Mouse (Mus musculus): Measurements from ENCODE around the gene Gtf2h5.

Gene Gtf2h5

DNA sequence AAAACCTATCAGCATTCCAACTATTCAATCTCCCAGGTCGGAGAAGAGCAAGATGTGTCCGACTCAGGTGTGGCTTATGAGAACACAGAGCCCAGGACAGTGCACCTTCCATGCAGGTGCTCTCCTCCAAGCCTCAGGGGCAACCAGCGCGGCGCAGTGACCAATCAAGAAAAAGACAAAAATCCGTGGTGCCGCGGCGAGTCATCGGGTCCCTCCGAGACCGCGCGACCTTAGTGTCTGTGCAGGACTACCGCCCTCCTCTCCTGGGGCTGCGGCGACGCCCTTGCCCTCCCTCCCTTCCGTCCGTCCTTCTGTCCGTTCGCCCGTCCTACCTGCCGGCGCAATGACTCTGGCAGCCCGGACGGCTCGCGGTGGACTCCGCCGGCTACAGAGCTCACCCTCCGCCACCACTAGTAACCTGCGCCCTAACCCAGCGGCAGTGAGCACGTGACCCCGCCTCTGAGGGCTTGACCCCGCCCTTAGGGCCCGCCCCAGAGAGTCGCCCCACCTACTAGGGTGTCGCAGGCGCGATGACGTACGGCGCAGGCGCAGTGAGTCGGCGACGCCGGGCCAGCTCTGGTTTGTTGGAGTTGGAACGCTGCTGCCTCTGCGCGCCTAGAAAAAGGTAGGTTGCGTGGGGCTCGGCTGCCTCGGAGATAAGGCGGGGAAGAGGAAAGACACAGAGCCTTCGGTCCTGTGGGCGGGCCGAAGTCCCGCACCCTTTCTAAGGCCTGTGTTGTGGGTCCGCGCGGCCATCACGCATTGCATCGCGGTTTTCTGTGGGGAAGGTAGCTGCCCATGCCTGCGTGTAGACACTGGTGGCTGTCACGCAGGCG is at the start of gene Gtf2h5, which contains the start of gene Serac1:
TSS of gene Gtf2h5 (plus strand) at position 500 of the 836 bp plus-strand sequence.
TSS of gene Serac1 (minus strand) at position 455 of the 836 bp plus-strand sequence.
- peak; percentile 98 for DNase-seq (ENCODE audit: inconsistent ontology term)

GRCm38 (mm10) chr17:6035661-6036060 is 43.9 kb upstream of the Gtf2h5 start:
- DNase-seq (ENCODE audit: inconsistent ontology term): no peak

DNA sequence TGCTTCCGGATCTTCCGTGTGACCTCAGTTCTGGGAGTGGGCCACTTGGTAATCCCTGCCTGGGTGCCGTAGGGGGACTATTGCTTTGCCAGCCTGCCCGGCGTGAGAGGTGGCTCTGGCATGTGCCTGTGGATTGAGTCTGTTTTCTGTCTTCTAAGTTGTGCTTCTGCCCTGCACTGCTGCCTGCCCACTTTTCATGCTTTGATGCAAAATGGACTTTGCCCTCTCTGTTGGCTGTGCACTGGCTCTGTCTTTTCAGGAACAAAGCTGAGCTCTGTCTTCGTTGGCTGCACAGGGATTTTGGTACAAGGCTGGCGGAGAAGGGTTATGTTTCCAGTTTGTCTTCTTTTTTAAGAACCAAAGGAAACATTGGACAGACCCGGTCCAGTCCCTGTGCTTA is 43.1 kb upstream of the Gtf2h5 start:
- no peak for DNase-seq (ENCODE audit: inconsistent ontology term)

DNA sequence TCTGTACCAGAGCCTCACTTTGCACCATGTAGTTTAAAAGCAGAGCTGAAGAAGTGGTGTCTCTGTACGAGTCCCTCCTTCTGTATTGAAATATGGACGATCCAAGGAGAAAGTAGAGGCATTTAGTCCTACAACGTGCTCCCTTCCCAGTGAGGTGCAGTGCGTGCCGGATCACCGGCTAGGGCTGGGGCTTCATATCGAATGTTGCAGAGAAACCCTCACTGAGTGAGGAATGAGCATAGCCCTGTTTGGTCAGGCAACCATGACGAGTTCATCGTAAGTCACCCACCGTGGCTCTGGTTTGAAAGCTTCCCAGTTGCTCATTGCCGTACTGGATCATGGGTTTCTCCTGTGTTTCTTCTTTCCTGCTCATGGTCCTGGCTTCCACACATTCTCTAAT is 42.7 kb upstream of the Gtf2h5 start:
- DNase-seq (ENCODE audit: inconsistent ontology term): no peak

GRCm38 (mm10) chr17:6037507-6037906 is 42.1 kb upstream of the Gtf2h5 start:
- no peak for DNase-seq (ENCODE audit: inconsistent ontology term)

- DNase-seq (ENCODE audit: inconsistent ontology term): no peak
Observed at GRCm38 (mm10) chr17:6052801-6053200, 26.8 kb upstream of the Gtf2h5 start.

DNA sequence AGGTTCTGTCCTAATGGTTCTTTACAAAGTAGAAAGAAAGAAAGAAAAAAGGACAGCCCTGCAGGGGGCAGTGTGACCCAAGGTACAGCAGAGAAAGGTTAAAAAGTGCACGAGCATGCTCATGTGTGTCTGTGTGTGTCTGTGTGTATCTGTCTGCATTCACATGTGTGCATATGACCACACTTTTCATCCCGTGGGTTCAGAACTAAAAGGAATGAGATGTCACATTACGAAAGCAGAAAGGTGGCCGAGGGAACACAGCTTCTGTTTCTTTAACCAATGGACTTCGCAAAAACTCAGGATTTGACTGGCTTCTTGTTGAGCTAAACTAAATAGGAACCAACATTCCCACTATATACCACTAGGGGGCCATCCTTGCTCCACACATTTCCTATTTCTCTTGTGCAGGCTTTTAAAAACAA is 24.6 kb upstream of the Gtf2h5 start:
- DNase-seq (ENCODE audit: inconsistent ontology term): peak; percentile 62

DNA sequence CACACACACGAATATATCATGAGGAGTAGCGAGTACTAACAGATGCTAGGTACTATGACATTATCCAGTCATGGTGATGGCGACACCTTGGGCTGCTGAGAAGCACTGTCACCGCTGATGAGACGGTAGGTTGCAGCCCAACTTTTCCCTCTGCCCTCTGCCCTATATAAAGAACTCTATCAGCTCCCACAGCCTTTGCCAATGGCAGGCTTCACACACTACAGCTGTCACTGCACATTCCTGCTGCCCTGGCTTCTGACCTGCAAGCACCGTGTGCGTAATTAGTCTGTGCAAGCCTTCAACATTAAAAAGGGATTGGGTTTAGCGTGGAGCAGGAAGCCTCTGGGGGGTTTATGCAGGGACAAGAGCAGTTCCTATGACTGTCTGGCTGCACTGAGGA is 16.8 kb upstream of the Gtf2h5 start:
- no peak for DNase-seq (ENCODE audit: inconsistent ontology term)

DNA sequence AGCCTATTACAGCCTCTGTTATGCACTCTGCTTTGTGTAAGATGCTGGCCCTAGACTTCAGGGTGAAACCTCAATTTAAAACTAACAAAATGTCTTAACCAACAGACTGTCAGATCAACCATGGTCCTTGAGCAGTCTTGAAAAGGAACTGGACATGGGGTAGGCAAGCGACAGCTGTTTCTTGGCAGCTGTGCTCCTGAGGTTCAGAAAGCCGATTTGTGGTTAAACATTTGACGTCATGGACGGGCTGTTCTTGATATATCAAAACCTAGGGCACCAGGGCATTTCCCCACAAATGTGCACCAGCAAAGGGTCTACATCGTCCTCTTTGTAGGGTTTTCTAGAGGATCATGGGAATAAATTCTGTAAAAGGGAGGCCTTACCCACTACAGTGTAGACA is 16.1 kb upstream of the Gtf2h5 start:
- no peak for DNase-seq (ENCODE audit: inconsistent ontology term)

DNA sequence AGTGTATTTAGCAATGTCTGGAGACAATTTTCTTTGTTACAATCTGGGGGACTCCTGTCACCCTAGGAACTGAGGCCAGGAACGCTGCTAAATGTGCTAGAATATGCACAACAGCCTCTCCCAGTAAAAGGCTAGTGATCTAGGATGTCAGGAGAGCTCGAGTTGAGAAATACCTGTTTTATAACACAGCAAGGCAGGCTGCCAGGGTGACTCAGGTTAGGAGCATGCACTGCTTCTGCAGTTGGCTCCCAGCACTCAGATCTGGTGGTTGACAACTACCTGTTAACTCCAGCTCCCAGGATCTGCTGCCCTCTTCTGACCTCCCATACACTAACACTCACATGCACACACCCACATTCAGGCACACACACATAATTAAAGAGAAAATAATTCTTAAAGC is 13.6 kb upstream of the Gtf2h5 start:
- no peak for DNase-seq (ENCODE audit: inconsistent ontology term)

- DNase-seq (ENCODE audit: inconsistent ontology term): no peak
Observed at GRCm38 (mm10) chr17:6067613-6068012, 12.0 kb upstream of the Gtf2h5 start.

GRCm38 (mm10) chr17:6069866-6070265 is 9.7 kb upstream of the Gtf2h5 start:
- no peak for DNase-seq (ENCODE audit: inconsistent ontology term)

- DNase-seq (ENCODE audit: inconsistent ontology term): no peak
Observed at GRCm38 (mm10) chr17:6073405-6073804, 6.2 kb upstream of the Gtf2h5 start.

GRCm38 (mm10) chr17:6083323-6083890 is 3.8 kb downstream of the Gtf2h5 start:
- DNase-seq (ENCODE audit: inconsistent ontology term): no peak

GRCm38 (mm10) chr17:6091604-6092003 is 12.0 kb downstream of the Gtf2h5 start:
- no peak for DNase-seq (ENCODE audit: inconsistent ontology term)

GRCm38 (mm10) chr17:6095579-6095978 is 16.0 kb downstream of the Gtf2h5 start:
- no peak for DNase-seq (ENCODE audit: inconsistent ontology term)

GRCm38 (mm10) chr17:6097884-6098283 is 18.3 kb downstream of the Gtf2h5 start:
- DNase-seq (ENCODE audit: inconsistent ontology term): peak; percentile 34

DNA sequence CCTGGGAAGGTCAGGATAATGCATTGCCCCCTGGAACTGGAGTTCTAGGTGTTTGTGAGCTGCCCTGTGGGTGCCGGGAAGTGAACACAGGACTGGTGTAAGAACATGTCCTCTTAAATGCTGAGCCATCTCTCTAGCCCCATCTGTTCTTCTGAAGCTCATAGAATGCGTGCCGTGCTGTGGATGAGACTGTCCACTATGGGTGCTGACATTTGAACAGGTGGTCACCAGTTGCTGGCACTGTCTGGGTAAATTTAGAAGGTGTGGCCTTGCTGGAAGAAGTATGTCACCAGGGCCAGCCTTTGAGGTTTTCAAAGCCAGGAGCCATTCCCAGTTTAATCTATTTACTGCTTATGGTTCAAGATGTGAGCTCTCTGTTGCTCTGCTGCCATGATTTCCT is 22.7 kb downstream of the Gtf2h5 start:
- no peak for DNase-seq (ENCODE audit: inconsistent ontology term)

DNA sequence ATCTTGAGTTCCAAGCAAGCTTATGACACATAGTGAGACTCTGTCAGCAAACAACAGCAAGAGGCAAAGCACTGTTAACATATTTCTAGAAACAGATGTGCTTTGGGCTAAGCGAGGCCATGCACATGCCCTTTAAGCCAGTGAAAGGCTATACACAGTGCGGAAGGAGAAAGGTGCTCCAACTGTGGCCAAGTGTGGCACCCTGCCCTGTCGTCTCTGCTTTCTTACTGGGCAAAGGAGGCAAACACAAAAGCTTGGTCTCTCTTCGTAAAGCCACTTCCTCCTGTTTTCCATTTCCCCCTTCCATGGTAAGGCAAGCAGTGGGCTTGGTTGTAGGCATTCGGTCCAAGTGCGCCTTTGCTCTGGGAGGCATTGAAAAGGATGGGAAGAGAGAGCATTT is 24.0 kb downstream of the Gtf2h5 start:
- DNase-seq (ENCODE audit: inconsistent ontology term): no peak

DNA sequence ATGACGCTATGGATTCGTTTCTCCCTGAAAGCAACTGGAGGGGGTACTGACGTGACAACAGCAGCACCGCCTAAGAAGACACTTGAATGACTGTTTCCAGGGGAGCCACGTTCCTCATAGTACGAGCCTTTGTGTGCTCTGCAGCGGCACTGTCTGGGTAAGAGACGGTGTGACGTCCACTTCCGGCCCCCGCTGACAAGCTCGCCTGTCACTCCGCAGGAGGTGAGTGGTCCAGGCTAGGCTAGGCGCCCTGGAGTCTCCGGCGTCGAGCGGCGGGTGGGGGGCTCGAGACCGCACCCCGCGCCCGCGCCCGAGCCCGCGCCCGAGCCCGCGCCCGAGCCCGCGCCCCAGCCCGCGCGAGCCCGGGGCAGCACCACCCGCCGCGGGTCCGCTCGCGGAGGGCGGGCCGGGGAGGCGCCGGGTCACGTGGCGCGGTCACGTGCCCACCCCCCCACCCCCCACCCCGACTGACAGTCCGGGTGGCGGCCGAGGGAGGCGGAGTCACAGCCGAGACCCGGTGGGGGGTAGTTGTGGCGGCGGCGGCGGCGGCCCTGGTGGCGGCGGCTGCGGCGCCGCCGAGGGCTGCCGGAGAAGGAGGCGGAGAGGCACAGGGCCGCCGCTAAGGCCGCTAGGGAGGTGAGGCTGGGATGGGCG is 26.9 kb downstream of the Gtf2h5 start, which contains the start of gene Tulp4:
TSS of gene Tulp4 (plus strand) at position 77 of the 654 bp plus-strand sequence.
- peak; percentile 89 for DNase-seq (ENCODE audit: inconsistent ontology term)

- peak; percentile 60 for DNase-seq (ENCODE audit: inconsistent ontology term)
Observed at GRCm38 (mm10) chr17:6107015-6107601, 27.5 kb downstream of the Gtf2h5 start.

GRCm38 (mm10) chr17:6108175-6108574 is 28.6 kb downstream of the Gtf2h5 start:
- DNase-seq (ENCODE audit: inconsistent ontology term): peak; percentile 30
